Mouse (Mus musculus): ENCODE measurements around the gene Speer4f2.
"Not testable (repeated sequence)": the region's sequence is repeated elsewhere in the genome, so short reads cannot be mapped to it uniquely, and the experiment has no call there.

Gene Speer4f2

DNA sequence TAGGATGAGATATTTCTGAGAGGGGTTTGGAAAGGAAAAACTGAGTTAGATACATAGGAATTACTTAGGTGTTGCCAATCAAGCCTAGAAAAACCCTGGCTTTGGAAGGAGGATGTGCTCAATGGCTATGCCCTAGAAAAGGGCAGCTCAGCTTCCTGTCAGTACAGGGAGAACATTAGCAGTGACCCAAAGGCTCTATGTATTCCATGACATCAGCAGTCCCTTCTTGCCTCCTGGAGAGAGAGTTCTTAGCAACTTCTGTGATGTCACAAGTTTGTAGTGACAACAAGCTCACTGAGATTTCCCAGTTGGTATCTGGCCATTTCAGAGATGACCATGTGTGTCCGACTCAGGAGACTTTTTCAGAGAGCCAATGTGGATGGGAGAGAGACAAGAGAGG lies at the start of gene Speer4f2:
Speer4f2 (plus strand) TSS at position 301 of the 400 bp plus-strand sequence.
- DNase-seq (ENCODE audit: low spot score) = not testable (repeated sequence)

DNA sequence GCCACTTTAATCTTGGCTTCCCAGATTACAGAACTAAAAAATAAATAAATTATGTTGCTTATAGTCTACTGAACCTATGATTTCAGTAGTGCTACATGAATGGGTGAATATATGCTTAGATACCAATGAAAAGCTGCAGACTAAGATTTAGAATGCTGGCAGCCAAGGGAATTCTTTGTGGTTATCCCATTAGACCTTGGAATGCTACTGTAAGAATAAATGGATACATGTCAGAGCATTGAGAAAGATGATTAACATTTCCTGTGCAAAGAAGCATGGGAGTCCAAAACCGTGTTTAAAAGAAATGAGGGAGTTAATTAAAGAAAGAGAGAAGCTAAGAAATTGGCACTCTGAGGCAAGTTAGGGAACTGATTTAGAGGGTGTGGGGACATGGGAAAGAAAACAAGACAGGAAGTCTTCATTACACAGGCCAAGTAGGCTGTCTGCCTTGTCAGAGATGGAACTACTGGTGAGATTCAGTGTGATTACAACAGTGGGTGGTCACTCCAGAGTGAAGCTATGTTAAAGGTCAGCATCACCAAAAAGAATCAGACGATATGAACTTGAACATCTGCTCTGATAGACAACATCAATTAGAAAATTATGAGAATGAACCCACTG lies 43.9 kb upstream of the Speer4f2 start:
- DNase-seq (ENCODE audit: low spot score) = no peak

DNA sequence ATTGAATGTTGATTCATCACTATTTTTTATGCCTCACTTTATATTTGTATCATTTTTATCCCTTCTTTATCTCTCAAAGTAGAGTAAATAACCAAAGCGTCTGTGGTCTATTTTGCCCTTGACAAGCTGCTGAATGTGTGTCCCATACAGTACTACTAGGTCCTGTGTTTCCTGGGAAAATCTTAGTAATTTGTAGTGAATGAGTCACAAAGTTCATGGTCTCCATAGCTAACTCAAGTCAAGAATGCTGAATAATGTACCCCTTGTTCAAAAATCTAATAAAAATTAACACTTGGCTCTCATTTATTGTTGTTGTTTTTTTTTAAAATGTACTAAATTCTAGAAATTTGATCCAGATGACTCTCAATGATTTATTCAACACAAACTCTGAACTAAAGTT lies 38.1 kb upstream of the Speer4f2 start:
- no peak for DNase-seq (ENCODE audit: low spot score)

DNA sequence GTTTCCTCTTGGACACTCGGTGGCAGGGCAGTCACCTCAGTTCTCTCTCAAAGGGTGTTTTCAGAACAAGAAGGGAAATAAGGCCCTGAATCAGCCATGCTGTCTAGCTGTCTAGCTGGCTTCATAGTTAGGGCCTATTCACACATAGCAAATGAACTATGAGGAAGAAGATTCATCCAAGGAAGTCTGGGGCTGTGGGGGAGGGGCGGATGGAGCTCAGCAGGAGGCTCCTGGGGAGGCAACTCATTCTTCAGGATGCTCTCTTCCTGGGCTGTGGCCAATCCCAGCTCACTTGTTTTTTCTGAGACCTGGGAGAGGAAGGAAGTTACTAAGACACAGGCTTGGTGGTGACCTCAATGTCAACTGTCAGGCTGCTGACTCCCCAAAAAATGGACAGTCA lies 27.2 kb upstream of the Speer4f2 start:
- DNase-seq (ENCODE audit: low spot score) = peak; percentile 44

DNA sequence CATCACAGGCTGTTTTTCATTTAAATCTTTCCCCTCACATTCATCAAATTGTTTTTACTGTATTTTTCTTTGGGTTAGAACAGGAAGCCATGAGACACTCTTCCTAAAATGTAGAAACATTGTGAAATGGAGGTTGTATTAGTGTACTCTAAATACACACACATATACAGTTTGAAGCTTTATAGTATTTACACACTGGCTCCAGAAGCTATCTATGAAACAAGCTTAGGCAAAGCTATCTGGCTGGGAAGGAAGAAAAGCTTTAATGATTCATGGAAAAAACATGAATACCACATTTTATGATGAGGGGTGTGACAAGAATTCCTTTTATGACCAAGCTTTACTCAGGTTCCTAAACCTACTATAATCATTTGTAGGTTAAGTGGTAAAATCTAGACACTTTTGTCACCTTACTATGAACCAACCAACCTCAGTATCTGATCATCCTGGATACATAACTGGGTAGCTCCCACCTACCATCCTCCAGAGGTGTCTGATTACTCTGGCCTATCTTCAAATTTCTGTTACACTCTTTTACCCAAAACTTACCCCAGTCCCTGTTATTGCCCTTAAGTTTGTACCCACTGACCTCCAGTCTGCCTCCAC lies 13.5 kb upstream of the Speer4f2 start:
- no peak for DNase-seq (ENCODE audit: low spot score)

DNA sequence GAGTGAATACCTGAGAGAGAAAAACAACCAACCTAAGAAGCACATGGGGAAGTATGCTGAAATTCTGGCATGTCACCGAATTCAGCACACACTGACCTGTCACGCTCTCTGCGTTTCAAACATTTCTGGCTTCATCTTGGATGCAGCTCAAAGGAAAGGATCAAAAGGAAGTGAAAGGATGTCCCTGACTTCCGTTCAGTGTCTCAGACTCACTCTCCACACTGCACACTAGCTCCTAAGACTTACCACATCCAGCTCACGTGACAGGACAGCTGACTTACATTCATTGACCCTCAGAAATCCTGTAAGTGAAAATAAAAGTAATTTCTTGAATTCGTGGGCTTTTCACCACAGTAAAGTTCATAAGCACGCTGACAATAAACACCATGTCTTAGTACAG lies 16.9 kb downstream of the Speer4f2 start:
- DNase-seq (ENCODE audit: low spot score) = no peak

DNA sequence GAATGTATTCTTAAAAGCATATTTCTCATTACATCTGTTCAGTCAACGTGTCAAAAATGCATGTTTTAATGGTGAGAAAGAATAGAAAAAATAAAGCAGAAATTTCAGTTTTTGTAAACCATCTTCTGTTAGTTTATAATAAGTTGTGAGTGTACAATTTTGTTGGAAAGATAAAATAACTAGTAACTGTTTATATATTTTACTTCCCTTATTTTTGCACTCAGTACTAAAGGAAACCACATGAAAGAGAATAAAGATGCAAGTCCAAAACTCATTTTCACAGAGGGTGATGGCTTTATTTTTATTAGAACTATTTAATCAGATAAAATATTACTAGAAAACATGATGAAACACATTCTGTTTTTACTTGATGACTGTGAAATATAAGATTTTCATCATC lies 18.2 kb downstream of the Speer4f2 start:
- no peak for DNase-seq (ENCODE audit: low spot score)

DNA sequence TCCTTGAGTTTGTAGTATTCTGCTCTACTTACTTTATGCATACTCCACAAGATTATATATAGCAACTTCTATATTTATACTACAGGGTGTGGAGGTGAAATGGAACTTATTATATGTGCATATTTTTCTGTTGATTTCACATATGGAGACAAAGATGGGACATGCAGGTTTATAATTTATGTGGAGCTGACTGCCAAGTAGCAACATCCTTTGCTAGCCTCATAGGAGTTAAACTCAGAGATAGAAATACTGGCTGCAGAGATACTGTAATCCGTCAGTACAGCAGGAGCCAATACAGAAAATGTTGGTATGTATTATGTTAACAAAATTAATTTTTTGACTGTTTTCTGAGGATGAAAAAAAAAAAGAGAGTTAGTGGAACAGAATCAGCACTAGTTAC lies 27.6 kb downstream of the Speer4f2 start:
- no peak for DNase-seq (ENCODE audit: low spot score)

DNA sequence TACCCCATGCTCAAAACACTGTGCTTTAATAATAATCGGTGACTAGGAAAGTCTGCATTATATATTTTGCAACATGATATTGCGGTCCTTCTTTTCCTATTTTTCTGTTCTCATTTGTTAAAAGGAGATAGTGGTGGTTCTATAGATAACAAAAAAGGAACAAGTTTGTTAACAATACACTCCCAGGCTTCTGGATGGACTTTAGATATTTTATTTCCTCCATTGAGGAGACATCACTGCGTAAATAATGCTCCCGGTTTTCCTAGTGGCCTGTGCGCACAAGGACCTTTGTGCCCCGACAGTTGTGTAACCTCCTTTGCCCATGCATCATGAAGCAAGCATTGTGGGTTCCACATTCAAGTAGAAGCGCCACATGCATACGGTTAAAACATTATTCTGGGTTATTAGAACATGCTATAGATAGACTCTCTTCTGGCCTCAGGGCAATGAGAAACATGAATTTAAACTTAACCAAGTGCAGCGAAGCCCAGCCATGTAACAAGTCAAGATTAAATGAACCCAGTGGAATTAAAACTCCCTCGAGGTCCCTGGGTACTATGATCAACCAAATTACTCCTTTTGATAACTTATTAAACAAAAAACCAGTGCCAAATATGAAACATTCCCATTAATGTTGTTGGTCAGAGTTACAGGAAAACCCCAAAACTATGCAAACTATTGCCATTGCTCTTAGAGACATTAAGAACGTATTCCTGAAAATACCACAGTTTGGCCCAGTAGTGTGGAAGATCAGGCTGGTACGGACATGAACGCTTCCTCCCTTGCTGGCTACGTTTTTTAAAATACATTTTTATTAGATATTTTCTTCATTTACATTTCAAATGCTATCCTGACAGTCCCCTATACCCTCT lies 28.5 kb downstream of the Speer4f2 start:
- no peak for DNase-seq (ENCODE audit: low spot score)

DNA sequence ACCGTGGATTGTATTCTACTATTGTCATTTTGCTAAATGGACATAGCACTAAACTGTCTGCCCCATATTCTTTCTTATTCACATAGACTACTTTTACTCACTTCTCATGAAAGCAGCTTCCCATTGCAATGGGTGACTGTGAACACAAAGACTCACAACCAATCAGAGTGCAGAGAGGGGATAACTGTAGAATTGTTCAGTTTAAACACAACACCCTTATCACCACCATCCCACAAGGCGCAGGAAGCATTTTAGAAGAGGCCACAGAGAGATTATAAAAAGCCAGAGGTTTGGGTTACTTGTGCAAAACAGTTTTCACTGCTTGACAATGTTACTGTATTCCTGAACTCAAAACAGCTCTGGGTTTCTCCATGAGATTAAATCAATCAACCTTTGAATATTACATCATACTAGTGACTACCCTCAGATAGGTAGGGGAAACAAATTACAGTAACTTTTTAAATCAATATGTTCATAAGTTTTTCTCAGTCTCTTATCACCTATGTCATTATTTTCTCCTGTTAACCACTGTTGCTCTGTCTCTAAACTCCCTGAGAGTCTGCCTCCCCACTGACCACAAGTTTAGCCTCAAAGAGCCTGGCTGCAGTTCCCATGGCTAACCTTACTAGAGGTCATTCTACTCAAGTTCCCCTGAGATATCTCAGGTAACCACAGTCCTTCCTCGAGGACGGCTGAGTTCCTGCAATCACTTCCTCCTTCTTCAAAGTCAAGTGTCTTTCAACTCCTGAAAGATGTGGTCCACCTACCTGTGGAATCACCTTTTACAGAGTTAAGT lies 29.5 kb downstream of the Speer4f2 start:
- DNase-seq (ENCODE audit: low spot score) = no peak

DNA sequence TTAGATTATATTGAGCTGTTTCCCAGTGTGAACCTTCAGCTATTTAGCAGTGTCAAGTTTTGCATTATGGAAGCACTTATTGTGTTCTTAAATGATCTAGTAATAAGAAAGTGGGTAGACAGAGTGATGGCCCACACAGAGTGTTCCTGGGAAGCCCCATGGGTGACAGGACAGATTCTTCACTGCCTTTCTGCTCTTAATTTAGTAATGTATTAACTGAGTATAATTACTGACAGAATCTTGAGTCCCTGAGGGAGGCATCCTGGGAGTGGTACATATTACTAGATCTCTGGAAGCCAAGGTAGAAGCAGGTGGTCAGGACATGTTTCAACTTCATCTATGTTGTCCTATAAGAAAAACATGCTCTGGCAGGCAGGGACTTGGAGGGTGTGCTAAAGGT lies 30.6 kb downstream of the Speer4f2 start:
- DNase-seq (ENCODE audit: low spot score) = no peak

DNA sequence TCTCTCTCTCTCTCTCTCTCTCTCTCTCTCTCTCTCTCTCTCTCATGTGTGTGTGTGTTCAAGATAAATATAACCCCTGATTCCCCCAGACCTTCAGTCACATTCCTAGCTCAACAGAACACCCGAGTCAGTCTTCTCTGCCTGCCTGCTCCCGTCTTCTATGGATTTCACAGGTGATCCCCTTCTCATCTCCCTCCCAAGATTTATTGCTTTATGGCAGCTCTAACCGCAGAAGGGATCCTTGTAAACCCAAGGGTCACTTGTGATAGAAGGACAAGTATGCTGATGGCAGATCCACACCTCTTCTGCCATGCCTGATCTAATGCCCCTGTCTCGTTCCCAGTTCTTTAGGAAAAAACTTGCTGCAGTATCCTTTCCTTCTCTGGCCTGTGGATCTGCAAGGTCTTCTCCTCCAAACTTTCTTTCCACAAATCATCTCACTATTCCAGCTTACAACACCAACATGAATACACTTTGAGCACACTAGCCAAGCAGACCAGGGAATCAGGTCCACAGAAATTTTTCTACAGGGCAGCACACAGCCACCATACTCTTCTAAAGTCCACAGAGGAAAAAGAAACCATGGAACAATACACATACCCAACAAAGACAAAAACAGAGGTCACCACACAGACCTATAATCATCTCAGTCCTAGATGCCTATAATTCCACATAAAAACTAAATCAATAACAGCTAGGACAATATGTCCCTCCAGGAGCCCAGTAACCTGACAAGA lies 36.1 kb downstream of the Speer4f2 start:
- no peak for DNase-seq (ENCODE audit: low spot score)

DNA sequence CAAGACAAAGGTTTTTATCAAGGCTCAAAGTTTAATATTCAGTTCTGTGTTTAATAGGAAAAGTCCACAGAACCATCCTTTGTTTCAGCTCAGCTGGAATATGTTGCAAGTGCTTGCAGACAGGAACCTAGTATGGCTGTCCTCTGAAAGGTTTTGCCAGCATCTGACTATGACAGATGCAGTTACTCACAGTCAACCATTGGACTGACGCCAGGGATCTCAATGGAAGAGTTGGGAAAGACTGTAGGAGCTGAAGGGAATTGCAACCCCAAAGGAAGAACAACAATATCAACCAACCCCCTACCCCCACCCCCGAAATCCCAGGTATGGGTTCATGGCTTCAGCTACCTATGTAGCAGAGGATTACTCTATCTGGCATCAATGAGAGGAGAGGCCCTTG lies 44.2 kb downstream of the Speer4f2 start:
- no peak for DNase-seq (ENCODE audit: low spot score)

DNA sequence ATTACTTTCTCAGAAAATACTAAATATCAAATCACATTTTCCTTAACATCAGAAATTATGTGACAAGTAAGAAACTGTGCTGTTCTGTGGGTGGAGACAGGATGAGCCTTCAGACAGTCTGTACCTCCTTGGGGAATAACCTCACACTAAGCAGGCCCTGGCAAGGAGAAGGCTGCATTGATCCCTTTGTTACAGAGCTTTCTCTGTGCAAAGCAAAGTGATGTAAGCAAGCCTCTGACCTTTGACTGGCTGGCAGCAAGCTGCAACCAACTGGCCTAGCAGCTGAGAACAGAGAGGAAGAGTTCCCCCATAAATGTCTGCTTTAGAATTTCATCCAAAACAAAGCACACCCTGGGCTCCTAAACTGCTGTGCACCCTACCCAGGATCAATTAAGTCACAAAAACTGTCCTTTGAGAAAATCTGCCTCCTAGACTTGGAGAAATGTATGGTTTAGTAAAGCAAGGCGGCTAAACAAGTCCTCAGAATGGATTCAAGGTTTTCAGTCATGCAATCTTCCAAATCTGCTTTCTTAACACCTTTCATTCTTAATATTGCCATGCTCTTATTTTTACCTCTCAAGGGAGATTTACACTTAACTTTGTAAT lies 46.3 kb downstream of the Speer4f2 start:
- DNase-seq (ENCODE audit: low spot score) = no peak

DNA sequence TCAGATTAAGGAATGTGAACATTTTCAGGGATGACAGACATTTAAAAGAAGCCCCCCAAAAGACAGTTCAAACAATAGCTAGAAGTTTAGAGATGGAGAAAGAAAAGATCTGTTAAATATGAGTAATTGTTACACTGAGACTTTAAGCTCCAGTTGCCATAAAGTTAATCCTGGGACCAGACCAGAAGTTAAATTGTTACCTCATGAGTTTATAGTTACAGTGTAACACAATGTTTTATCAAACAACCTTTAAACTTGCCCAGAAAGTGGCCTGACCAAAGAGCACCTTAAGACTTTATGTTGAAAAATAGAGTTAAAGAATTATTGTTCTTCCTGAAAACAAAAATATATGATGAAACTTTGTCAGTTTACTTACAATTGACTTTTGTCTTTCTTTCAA lies 46.9 kb downstream of the Speer4f2 start:
- no peak for DNase-seq (ENCODE audit: low spot score)

DNA sequence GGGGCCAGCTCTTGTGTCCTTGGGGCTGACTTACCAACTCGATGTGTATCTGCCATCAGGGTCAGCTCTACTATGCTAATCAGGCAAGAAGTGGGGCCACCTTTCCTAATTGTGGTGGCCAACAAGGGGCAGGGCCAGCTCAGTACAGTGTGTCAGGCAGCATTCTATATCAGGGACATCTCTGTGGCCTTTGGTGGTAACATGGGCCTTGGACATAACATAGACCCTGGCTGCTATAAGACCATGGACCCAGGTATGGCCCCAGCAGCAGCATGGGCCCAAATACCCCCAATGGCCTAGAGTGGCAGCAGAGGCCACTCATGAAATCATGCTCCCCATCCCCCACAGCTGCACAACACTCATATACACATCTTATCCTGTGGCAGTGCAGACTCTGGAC lies 49.2 kb downstream of the Speer4f2 start:
- no peak for DNase-seq (ENCODE audit: low spot score)

DNA sequence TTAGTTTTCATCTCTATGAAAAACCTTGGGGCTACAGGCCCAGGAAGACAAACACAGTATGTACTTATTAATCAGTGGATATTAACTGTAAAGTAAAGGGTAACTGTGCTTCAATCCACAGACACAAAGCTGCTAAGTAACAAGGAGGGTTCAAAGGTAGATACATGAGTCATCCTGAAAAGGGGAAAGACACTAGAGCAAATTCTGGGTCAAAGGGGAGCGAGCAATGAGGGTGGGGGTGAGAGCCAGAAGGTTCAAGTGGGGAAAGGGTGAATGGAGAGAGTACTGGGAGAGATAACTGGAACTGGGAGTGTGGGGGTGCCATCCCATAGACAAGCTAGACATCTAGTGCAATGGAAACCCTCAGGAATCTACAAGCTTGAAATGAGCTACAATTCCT lies 54.0 kb downstream of the Speer4f2 start:
- DNase-seq (ENCODE audit: low spot score) = no peak

All from testis, postnatal 10 days (tissue).